Mouse (Mus musculus): ENCODE results near the gene Ncoa4. TPM values are rescaled to one million over a fixed set of nuclear protein-coding genes. Genes with fewer than 3 reads are reported as not detected.
A peak's percentile ranks its signal among the peaks of the same experiment; 100 is the strongest.
"Not testable (repeated sequence)": the region's sequence is repeated elsewhere in the genome, so short reads cannot be mapped to it uniquely, and the experiment has no call there.

The Ncoa4 gene
- total RNA-seq, 2 experiments from 2014 or later: 102 to 111 TPM

DNA sequence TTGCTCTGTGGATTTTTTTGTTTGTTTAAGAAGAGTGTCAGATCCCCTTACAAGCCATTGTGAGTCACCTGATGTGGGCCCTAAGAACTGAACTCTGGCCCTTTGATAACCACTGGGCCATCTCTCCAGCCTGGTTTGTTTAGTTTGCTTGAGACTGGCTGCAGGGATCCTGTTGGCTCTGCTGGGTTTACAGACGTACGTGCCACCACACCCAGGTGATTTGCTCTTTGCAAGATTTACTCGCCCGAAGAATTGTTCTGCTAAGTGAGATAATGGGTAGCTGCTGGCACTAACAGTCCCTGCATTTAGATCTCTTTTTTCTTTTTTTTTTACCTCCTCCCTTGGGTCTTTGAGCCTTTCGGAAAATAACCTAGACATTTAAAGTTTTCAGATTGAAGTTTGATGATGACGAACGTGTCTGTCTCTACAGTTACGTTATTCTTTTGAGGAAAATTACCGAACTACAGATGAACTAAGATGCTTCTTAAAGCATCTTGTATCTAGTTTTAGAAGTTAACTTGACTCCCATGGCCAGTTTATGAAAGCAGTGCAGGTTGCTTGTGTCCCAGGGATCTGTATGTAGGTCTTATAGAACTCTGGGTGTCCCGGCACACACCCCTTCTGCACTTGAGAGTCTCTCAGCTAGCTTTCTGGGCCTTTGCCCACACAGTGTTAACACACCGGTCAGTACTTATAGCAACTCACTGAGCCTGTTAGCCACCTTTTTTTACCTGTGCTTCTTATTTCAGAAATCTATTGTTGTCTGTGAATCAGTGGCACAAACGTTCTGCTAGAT, 1.6 kb downstream of the Ncoa4 start:
- DNase-seq: no peak

DNA sequence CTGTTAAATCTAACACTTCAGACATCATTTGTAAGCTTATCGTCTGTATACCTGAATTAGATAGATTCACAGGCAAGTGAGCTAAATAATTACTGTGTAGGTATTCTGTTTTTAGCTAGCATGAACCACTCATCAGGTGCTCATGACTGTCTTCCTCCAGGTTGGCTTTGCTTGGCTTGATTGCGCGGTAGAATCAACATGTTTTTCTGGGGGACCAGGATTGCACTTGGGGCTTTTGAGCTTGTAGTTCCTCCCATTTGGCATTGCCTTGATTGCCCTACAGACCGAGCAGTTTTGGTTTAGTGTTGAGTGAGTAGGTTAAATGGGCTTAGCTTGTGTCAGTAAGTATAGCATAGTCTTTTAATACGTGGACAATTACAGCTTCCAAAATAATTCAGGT, 2.6 kb downstream of the Ncoa4 start:
- DNase-seq: no peak

DNA sequence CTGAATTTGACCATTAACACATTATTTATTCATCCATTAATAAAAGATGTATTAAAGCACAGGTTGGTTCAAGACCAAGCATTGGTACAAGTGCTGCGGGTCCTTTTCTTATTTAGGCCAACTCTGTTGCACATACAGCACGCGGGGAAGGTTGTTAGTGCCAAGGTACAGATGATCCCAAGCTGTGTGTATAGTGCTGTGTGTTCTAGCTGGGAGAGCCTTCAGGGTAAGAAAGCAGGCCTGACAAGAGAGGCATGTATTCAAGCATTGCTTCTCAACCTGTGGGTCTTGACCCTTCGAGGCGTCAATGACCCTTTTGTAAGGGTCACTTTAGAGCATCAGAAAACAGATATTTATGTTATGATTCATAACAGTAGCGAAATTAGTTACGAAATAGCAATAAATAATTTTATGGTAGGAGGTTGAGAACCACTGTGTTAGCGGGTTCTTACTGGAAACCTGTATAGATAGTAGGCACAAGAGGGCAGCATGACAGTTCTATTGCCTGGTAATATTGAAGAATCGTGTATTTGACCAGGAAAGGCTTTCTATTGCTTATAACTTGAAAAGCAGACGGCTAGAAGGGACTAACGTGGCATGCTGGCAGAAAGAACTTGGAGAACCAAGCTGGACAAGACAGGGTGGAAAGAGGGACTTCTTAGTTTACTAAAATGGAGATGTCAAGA, 3.7 kb downstream of the Ncoa4 start:
- no peak for DNase-seq

DNA sequence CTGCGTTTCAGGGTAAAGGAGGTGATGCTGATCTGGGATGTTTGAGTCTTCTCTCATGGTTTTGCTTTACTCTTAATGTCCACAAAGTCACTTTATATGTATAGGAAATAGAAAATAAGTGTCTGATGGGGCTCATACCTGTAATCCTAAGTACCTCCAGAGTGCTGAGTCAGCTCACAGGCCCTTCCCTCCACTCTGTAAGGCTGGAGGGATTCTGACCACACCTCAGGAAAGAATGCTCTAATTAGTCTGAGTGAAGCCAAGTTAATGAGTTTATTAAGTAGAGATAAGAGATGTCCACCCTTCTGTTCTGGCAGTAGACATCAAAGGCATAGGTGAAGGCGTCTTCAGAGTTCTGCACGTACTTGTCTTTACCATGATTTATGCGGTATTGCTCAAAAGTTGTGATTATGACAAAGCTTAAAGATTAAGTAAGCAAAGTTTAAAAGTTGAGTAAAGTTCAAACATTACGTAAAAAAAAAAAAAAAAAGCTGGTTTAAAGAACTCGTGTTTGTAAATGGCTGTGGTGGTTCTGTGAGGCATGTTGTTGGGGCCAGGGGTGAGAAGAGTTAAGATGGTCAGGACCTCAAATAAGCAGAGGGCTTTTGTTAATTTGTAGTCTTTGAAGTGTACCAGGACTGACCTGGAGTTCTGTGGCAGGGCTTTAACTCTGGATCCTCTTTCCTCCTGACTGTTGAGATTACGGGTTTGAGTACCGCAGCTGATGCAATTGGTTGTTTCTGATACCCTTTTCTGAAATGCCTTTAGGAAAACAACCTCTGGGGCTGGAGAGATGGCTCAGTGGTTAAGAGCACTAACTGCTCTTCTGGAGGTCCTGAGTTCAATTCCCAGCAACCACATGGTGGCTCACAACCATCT, 4.7 kb downstream of the Ncoa4 start:
- no peak for DNase-seq

DNA sequence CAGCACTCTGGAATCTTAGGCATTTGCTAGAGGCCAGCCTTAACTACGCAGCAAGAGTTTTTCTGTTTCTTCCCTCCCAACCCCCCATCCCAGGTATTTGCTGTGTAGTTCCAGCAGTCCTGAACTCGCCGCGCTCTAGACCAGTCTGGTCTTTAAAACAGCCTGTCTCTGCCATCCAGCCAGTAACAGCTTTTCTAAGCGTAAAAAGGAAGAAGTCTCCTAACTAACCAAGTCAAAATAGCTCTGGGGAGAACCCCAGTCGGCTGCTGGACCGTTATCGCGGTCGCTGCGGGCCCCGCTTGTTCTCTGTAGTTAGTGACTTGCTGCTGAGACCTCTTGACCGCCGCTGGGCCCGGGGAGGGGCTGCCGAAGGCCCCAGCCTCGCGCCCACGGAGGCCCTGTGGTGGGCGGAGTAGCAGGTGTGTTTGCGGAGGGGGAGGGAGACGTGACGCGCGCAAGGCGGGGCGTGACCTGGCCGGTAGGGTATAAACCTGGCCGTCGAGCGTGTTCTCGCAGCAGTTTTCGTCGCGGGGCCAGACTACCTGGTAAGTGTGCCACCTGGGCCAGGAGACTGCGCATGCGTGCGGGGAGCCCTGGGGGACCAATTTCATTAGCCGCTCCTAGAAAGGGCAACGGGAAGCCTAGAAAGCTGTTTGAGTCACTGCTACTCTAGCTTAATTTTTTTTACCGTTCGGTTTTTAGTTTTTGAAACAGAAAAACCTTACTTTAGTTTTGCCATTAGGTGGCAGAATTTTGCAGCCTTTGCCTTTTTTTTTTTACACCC, 5.8 kb downstream of the Ncoa4 start:
- DNase-seq: peak; percentile 26 to 30

DNA sequence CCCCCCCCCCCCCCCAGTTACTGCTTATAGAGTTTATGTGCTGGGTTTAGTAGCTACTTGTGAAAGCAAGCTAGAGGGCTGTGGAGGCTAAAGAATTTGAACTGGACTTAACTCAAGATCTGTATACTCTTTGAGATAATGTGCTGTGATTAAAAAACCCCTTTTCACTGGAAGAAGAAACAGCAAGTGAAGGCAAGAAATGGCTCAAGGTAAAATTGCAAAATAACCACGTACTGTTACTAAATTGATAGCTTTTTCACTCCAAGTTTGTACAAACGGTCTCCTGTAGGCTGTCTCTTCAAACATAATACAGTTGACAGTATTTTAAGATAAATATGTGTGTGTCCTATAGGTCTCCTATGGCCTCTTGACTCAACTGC, 6.4 kb downstream of the Ncoa4 start:
- no peak for DNase-seq

DNA sequence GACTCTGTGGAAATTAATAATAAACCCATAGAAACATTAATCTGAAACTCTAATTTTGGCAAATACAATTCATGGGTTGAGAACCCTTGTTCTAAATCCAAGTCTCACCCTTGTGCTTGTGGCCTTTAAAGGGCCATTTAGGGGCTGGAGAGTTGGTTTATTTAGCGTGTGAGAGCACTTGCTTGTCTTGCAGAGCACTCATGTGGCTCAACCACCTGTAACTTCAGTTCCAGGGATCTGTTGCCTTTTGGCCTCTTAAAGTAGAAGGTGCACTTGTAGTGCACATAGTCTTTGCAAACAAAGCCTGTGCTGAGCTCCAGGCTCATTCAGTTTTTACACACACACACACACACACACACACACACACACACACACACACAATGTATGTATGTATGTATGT, 7.2 kb downstream of the Ncoa4 start:
- DNase-seq: no peak

DNA sequence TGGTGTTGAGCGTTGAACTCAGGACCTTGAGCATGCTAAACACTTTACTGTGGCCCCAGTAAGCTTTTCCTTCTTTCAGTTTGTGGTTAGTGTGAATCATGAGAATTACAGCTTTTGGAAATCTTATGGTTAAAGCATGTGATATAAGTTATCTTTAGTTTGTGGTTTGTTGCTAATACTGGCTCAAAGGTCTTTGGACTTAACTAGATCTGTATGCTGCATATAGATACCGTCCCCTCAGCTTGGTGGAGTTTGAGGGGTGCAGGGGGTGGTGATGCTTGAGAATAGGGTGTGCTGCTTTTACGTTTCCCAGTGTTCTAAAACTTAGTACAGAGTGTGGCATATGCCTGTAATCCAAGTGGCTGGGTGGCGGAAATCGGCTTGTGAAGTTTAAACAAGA, 7.7 kb downstream of the Ncoa4 start:
- DNase-seq: no peak

DNA sequence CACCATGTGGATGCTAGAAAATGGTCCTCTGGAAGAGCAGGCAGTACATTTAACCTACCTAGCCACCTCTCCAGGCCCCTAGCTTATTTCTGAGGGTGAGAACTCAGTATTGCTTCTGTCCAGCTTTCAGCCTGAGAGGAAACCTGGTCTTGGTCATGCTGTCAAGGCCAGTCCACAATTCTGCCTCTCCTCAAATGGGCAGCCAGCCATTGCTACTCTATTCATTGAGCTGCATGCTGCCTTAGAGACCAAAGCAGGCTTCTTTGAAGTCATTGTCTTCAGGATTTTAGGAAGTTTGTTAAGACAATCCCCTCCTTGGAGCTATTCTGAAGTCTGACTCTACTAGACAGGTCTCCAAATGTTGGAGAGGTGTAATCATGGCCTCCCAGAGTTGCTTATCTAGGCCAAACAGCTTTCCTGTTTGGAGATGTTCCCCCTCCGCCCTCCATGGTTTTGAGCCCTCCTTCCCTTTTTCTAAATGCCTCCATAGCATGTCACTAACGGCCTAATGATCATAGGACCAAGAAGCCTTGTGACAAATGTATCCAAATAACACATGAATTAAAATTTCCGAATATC, 9.1 kb downstream of the Ncoa4 start:
- no peak for DNase-seq

DNA sequence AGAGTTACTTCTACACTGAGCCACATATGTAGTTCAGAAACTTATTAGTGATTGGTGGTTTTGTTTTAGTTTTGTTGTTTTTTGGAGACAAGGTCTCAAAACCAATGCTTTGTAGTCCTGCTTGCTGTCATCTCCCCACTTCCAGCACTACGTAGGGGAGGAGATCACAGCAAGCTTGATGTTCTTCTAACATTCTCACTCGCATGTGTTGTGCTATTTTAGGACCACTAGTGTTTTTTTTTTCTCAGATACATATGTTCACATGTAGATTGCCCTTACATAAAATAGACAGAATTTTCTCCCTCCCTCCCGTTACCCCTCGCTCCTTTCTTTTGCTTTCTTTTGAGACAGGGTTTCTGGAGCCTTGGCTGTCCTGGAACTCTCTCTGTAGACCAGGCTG, 10.5 kb downstream of the Ncoa4 start:
- DNase-seq: no peak

DNA sequence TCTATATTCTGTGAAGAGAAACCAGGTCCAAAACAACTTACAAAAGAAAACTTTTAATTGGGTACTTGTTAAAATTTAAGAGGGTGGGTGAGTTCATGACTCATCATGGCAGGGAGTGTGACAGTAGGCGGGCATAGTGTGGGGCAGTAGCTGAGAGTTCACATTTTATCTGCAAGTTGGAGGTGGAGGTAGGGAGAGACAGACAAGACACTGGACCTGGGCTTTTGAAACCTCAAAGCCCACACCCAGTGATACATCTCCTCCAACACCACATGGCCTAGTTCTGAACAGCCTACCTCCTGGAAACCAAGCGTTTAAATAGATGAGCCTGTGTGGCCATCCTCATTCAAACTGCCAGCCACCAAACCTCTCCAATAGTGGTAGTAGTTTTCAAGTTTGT, 15.6 kb downstream of the Ncoa4 start:
- DNase-seq: no peak

DNA sequence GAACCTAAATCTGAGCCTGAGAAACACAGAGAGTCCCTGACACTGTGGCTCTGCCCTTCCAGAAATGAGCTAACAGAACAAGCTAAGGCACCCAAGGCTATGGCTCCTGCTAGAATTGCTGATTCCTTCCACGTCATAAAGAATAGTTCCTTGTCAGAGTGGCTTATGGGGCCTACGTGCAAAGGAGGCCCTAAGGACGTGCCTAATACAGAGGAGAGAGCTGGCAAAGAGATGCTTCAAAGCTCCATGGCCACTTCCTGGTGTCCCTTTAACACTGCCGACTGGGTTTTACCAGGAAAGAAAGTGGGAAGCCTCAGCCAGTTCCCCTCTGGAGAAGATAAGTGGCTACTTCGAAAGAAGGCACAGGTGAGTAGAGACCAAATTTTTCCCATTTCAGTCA, 16.9 kb downstream of the Ncoa4 start:
- DNase-seq: not testable (repeated sequence)

DNA sequence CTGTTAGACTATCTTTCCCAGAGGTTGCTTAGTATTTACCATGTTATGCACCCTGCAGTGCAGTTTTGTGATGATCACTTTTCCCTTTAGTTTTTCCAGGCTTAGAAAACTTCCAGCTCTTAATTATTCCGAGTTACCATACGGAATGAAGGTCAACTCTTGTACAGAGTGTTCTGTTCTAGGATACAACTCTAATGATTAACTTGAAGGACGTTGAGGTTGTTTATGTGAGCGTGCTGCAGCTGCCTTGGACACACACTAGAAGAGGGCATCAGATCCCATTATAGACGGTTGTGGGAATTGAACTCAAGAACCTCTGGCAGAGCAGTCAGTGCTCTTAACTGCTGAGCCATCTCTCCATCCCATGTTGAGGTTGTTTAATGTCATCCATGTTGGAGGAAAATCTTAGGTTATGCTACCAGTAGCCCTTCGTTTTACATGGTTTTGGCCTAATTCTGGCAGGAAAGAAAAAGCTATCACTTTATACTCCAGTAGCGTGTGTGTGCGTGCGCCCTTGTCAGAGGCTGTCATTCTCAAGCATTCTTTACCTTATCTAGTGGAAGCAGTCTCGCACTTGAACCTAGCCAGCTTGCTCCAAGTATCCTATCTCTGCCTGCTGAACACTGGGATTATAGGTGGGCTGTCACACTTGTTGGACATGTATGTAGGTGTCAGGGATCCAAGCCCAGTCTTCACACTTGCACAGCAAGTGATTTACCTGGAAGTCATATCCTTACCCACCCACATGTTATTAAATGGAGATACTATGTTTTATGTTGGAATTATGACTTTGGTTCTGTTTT, 19.9 kb downstream of the Ncoa4 start:
- no peak for DNase-seq

DNA sequence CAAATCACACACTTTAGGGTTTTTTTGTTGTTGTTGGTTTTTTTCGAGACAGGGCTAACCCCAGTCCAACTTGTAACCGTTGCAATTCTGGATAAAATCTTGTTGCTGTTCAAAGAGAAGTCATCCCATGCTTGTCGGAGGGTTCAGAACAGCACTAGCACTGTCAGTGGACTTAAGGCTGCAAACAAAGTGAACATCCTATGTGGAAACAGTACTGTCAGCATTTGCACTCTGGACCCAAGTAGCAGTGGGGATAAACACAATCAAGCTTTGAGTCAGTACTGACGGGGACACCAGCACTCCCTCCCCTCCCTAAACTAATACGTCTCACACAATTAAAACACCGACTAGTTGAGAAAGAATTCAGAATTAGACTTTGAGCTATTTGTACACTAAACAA, 21.2 kb downstream of the Ncoa4 start:
- no peak for DNase-seq

DNA sequence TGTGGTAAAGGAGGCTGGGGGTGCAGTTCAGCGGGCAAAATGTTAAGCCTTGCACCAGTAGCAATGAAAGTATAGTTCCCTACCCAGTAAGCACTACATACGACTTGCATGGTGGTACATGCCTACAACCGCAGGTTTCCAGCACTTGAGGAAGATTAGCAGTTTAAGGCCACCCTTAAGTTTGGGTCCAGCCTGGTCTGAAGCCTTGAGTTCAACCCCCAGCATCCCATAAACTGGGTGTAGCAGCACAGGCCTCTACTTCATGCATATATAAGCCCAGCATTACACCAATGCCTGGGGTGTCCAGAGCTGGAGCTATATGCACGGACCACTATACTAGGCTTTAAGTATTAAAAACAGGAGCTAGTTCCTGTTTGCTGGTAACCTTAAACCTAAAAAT, 24.2 kb downstream of the Ncoa4 start:
- DNase-seq: no peak

DNA sequence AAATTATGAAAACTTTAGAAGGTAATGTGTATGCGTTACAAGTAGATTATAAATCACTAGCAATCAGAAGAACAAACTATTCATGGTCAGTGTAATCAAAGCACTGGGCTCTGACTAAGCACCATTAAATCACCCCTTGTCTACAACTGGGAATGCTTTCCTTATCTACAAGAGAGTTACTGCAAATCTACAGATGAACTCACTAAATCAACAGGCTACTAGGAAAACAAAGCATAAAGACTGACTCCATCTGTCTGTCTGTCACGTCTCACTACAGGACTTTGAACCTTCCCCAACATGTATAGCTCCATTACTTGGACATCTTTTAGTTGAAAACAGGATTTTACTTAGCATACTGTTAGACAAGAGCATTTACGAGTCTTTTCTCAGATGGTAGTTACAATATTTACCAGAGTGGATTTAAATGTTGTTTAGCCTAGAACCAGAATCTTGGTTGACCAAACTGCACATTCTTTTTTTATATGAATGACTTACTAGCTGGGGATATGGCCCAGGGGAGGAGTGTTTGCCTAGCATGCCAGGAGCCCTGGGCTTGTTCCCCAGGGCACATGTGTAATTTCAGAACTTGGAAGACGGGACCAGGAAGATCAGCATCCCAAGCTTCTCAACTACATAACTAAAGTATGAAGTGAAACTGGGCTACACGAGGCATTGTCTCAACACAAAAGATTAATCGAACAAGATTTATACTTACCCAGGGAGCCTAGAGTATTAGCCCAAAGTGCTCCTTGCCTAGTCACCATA, 31.1 kb downstream of the Ncoa4 start:
- no peak for DNase-seq

DNA sequence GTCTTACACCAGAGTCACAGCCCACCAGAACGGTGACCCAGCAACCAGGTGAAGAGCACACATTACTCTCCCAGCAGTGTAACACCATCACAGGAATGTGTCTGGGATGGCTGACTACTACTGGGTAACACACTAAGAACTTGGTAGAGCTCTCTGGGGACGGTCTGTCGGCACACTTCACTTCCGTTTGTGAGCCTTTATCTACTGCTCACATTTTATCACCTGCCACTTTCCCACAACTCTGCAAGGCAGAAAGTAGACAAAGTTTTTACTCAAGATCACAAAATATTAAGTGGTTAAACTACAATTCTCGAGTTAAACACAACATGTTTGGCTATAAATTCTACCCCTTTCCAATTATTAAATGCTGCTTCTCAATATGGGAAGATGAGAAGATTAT, 32.3 kb downstream of the Ncoa4 start:
- DNase-seq: no peak

DNA sequence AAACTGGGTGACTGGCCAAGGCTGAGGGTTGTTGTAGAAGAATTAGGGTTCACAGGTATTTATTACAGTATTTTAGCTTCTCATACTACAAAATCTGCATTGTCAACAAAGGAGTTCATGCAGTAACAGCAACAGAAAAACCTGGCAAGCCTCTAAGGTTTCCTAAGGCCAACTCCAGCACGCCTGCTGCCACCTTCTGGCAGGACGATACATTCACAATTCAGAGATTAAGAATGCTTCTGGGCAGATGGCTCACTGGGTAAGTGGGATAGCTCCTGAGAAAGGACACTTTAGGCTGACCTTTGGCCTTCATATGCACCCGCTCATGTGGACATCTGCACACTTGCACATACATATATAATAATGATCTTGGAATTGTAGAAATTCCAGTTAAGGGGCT, 32.8 kb downstream of the Ncoa4 start:
- peak in 1 of 2 experiments; percentile 28 for DNase-seq

DNA sequence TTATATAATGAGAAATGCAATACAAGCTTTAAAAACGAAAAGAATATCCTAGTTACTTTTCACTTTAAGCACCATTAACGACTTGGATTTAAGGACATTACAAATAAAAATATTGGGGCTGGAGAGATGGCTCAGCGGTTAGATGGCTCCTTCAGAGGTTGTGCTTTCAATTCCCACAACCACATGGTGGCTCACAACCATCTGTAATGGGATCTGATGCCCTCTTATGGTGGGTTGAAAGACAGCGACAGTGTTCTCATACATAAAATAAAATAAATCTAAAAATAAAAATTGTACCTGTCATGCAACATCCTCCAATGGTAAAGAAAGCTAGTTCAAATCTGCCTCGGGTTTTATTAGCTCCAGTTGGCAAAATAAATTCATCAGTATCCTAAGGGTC, 33.9 kb downstream of the Ncoa4 start:
- DNase-seq: not testable (repeated sequence)

DNA sequence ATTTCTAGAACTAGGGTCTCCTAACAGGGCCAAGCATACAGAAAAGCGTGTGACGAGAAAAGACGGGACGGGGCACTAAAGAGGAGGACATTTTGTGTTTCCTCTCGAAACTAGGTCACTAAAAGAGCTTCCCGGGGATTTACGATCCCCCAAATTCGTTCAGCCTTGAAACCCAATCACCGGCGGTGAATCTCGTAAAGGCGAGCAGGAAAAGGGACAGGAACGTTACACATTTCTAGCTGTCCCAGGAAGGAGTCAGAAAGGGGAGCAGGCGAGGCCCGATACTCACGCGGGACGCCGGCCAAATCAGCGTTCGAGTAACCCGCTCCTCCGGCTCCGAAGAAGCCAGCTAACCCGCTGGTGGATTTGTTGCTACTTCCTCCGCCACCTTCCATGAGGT, 41.7 kb downstream of the Ncoa4 start:
- DNase-seq: no peak

Data from layer of hippocampus, postnatal 36 days (tissue).